Mouse (Mus musculus): ENCODE data around the gene 4632433K11Rik.

DNA sequence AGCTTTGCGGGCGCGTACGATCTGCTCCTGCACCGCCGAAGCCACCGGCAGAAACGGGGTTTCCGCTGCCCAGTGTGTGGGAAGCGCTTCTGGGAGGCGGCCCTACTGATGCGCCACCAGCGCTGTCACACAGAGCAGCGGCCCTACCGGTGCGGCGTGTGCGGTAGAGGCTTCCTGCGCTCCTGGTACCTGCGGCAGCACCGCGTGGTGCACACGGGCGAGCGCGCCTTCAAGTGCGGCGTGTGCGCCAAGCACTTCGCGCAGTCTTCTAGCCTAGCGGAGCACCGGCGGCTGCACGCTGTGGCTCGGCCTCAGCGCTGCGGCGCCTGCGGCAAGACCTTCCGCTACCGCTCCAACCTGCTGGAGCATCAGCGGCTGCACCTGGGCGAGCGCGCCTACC lies 2.4 kb upstream of the 4632433K11Rik start:
- TF ChIP-seq CTCF (IDR thresholded peaks at IDR 0.05; ENCODE audit: control insufficient read depth, insufficient read depth, low read length) (no peak), POLR2A (IDR thresholded peaks at IDR 0.05; ENCODE audit: borderline replicate concordance, control insufficient read depth, low read depth, low read length) (no peak)

All from bone marrow, adult 2 months (tissue).